Mouse (Mus musculus): ENCODE data around the gene Pear1.

- TF ChIP-seq POLR2A (IDR thresholded peaks at IDR 0.05; ENCODE audit: borderline replicate concordance, control insufficient read depth, low read depth, low read length) = no peak
- no peak for TF ChIP-seq CTCF (IDR thresholded peaks at IDR 0.05; ENCODE audit: control insufficient read depth, insufficient read depth, low read length)
Observed at GRCm38 (mm10) chr3:87783282-87784023, 40.7 kb downstream of the Pear1 start.
